Comparison of ENCODE assay signal across 27 mouse cellular contexts in genomic region chr6:145726986-145727385, GRCm38 (mm10). TPM values are rescaled to one million over a fixed set of nuclear protein-coding genes. Genes with fewer than 3 reads are reported as not detected.
DNase-seq lines count a peak whose midpoint lies in the region; ATAC-seq and TF ChIP-seq lines count a peak whose summit lies in the region.
"Had no signal": no experiment of that assay in that cellular context is flagged by ENCODE, and none has a peak within 500 bp of the region (broad histone marks: within the 10 kb centered on the region; RNA-seq: fewer than 3 reads in every experiment).

No protein-coding gene starts in this region.

- H3K27me3 ChIP-seq in hindbrain, postnatal 0 days (ENCODE audit: insufficient read depth, low read length): no peaks in the 10 kb centered on the region
- H3K27me3 ChIP-seq in hindbrain, embryonic 10.5 days (ENCODE audit: insufficient read depth, poor library complexity, severe bottlenecking): no peaks in the 10 kb centered on the region
- H3K27me3 ChIP-seq in lung, embryonic 14.5 days (ENCODE audit: insufficient read depth, low read length): no peaks in the 10 kb centered on the region
- no peaks in the 10 kb centered on the region for H3K27me3 ChIP-seq in stomach, postnatal 0 days (ENCODE audit: control insufficient read depth, insufficient read depth, low read length)
- H3K27me3 ChIP-seq in forebrain, embryonic 16.5 days (replicated peaks; ENCODE audit: control insufficient read depth, insufficient read depth, low read length): no peaks in the 10 kb centered on the region
- H3K27me3 ChIP-seq: embryonic facial prominence, embryonic 13.5 days; forebrain, embryonic 12.5 days; forebrain, embryonic 15.5 days; heart, embryonic 12.5 days; heart, embryonic 15.5 days had no signal

- no peak overlapping the region for H3K27ac ChIP-seq in hindbrain, postnatal 0 days
- H3K27ac ChIP-seq in hindbrain, embryonic 10.5 days: no peak overlapping the region
- no peak overlapping the region for H3K27ac ChIP-seq in lung, embryonic 14.5 days (ENCODE audit: low read depth)
- no peak overlapping the region for H3K27ac ChIP-seq in stomach, postnatal 0 days (replicated peaks)
- no peak overlapping the region for H3K27ac ChIP-seq in forebrain, embryonic 16.5 days (ENCODE audit: low read length)
- H3K27ac ChIP-seq: embryonic facial prominence, embryonic 10.5 days; embryonic facial prominence, embryonic 13.5 days; forebrain, embryonic 12.5 days; forebrain, embryonic 15.5 days; heart, embryonic 15.5 days; hindbrain, embryonic 14.5 days had no signal

- ATAC-seq in hindbrain, postnatal 0 days: no peak
- no peak for ATAC-seq in lung, embryonic 14.5 days (ENCODE audit: insufficient read depth)
- no peak for ATAC-seq in stomach, postnatal 0 days (ENCODE audit: low FRiP score, low TSS enrichment)
- no peak for ATAC-seq in forebrain, embryonic 16.5 days
- ATAC-seq: forebrain, embryonic 15.5 days had no signal

- TF ChIP-seq CTCF in hindbrain, postnatal 0 days (IDR thresholded peaks at IDR 0.05; ENCODE audit: low read depth): peak; percentile 9; the same call in 1 of the 2 replicates
- TF ChIP-seq CTCF in lung, embryonic 14.5 days (IDR thresholded peaks at IDR 0.05; ENCODE audit: low read depth): 0 out of 2 replicates have a peak, but pooled peaks have one; percentile 6
- TF ChIP-seq CTCF in stomach, postnatal 0 days (IDR thresholded peaks at IDR 0.05; ENCODE audit: low read depth): 0 out of 2 replicates have a peak, but pooled peaks have one; percentile 3

- 57% methylated on average over 5 of the region's 5 CpGs for WGBS in hindbrain, postnatal 0 days
- whole genome bisulfite sequencing in hindbrain, embryonic 10.5 days: 53% methylated on average over 5 of the region's 5 CpGs
- WGBS in lung, embryonic 14.5 days: 39% methylated on average over 5 of the region's 5 CpGs
- WGBS in stomach, postnatal 0 days: 56% methylated on average over 5 of the region's 5 CpGs
- WGBS in forebrain, embryonic 16.5 days: 57% methylated on average over 5 of the region's 5 CpGs

- DNase-seq in hindbrain, postnatal 0 days (ENCODE audit: low spot score): no peak
- DNase-seq in hindbrain, embryonic 10.5 days (ENCODE audit: low spot score): no peak
- no peak for DNase-seq in lung, embryonic 14.5 days
- no peak for DNase-seq in lung, postnatal 10 days
- DNase-seq in ES-CJ7 (ENCODE audit: low read depth, low spot score): peak; percentile 61
- DNase-seq in stomach, postnatal 0 days (ENCODE audit: low spot score): no peak
- no peak for DNase-seq in frontal cortex, postnatal 36 days (ENCODE audit: low spot score in 2 of 2)
- DNase-seq: adrenal gland, adult 2 months; adrenal gland, postnatal 25 days; cerebellum, adult 11-12 months; cerebellum, adult 8-10 months; cerebellum, postnatal 10 days; cerebellum, postnatal 36 days; embryo, embryonic 11 days; gastrocnemius, postnatal 25 days; heart, adult 18-20 months; heart, postnatal 10 days; heart, postnatal 36 days had no signal

- no peaks in the 10 kb centered on the region for H3K4me1 ChIP-seq in hindbrain, postnatal 0 days (ENCODE audit: insufficient read depth, low read length)
- no peaks in the 10 kb centered on the region for H3K4me1 ChIP-seq in hindbrain, embryonic 10.5 days (replicated peaks)
- no peaks in the 10 kb centered on the region for H3K4me1 ChIP-seq in lung, embryonic 14.5 days (ENCODE audit: insufficient read depth)
- no peaks in the 10 kb centered on the region for H3K4me1 ChIP-seq in stomach, postnatal 0 days (replicated peaks; ENCODE audit: control insufficient read depth, insufficient read depth)
- H3K4me1 ChIP-seq in forebrain, embryonic 16.5 days (replicated peaks; ENCODE audit: control insufficient read depth, insufficient read depth, low read length): 0 out of 2 replicates have a peak, but pooled peaks cover 3% of the 10 kb centered on the region
- H3K4me1 ChIP-seq: embryonic facial prominence, embryonic 10.5 days; embryonic facial prominence, embryonic 13.5 days; heart, embryonic 12.5 days had no signal

- no peaks in the 10 kb centered on the region for H3K36me3 ChIP-seq in hindbrain, postnatal 0 days (ENCODE audit: insufficient read depth, low read length)
- no peaks in the 10 kb centered on the region for H3K36me3 ChIP-seq in hindbrain, embryonic 10.5 days
- H3K36me3 ChIP-seq in lung, embryonic 14.5 days (ENCODE audit: insufficient read depth): no peaks in the 10 kb centered on the region
- H3K36me3 ChIP-seq in stomach, postnatal 0 days (ENCODE audit: control insufficient read depth, insufficient read depth, low read length): no peaks in the 10 kb centered on the region
- no peaks in the 10 kb centered on the region for H3K36me3 ChIP-seq in forebrain, embryonic 16.5 days (ENCODE audit: control insufficient read depth, insufficient read depth)
- H3K36me3 ChIP-seq: embryonic facial prominence, embryonic 10.5 days; embryonic facial prominence, embryonic 13.5 days; forebrain, embryonic 12.5 days; forebrain, embryonic 15.5 days; heart, embryonic 12.5 days; heart, embryonic 15.5 days had no signal

- H3K4me2 ChIP-seq in hindbrain, postnatal 0 days (ENCODE audit: low read depth, low read length): no peak overlapping the region
- no peak overlapping the region for H3K4me2 ChIP-seq in lung, embryonic 14.5 days
- no peak overlapping the region for H3K4me2 ChIP-seq in stomach, postnatal 0 days (replicated peaks; ENCODE audit: low read depth)
- no peak overlapping the region for H3K4me2 ChIP-seq in forebrain, embryonic 16.5 days (ENCODE audit: low read length)
- H3K4me2 ChIP-seq: embryonic facial prominence, embryonic 13.5 days; forebrain, embryonic 12.5 days; forebrain, embryonic 15.5 days; heart, embryonic 12.5 days; heart, embryonic 15.5 days; hindbrain, embryonic 14.5 days had no signal

- no peak for TF ChIP-seq EP300 in stomach, postnatal 0 days (optimal IDR thresholded peaks at IDR 0.05)

- no peak overlapping the region for H3K4me3 ChIP-seq in hindbrain, postnatal 0 days (ENCODE audit: low read length)
- H3K4me3 ChIP-seq in hindbrain, embryonic 10.5 days: no peak overlapping the region
- H3K4me3 ChIP-seq in lung, embryonic 14.5 days (ENCODE audit: low read depth, low read length): no peak overlapping the region
- no peak overlapping the region for H3K4me3 ChIP-seq in stomach, postnatal 0 days (ENCODE audit: low read depth, low read length)
- no peak overlapping the region for H3K4me3 ChIP-seq in forebrain, embryonic 16.5 days (replicated peaks; ENCODE audit: low read length)
- H3K4me3 ChIP-seq: embryonic facial prominence, embryonic 10.5 days; embryonic facial prominence, embryonic 13.5 days; erythroblast, embryonic 14.5 days; forebrain, embryonic 12.5 days; forebrain, embryonic 15.5 days; heart, embryonic 12.5 days; heart, embryonic 15.5 days had no signal

- H3K9ac ChIP-seq in hindbrain, postnatal 0 days (replicated peaks; ENCODE audit: low read length): no peak overlapping the region
- no peak overlapping the region for H3K9ac ChIP-seq in lung, embryonic 14.5 days
- H3K9ac ChIP-seq in stomach, postnatal 0 days (ENCODE audit: low read length): no peak overlapping the region
- H3K9ac ChIP-seq in forebrain, embryonic 16.5 days (replicated peaks; ENCODE audit: low read depth, low read length): no peak overlapping the region
- H3K9ac ChIP-seq: embryonic facial prominence, embryonic 13.5 days; forebrain, embryonic 12.5 days; forebrain, embryonic 15.5 days; heart, embryonic 12.5 days; heart, embryonic 15.5 days; hindbrain, embryonic 14.5 days had no signal

- H3K9me3 ChIP-seq in hindbrain, postnatal 0 days (ENCODE audit: low read length): no peaks in the 10 kb centered on the region
- H3K9me3 ChIP-seq in hindbrain, embryonic 10.5 days: no peaks in the 10 kb centered on the region
- H3K9me3 ChIP-seq in lung, embryonic 14.5 days (ENCODE audit: low read depth, low read length): no peaks in the 10 kb centered on the region
- H3K9me3 ChIP-seq in stomach, postnatal 0 days (ENCODE audit: control insufficient read depth, low read length): no peaks in the 10 kb centered on the region
- no peaks in the 10 kb centered on the region for H3K9me3 ChIP-seq in forebrain, embryonic 16.5 days (ENCODE audit: control insufficient read depth, low read length)
- H3K9me3 ChIP-seq: embryonic facial prominence, embryonic 10.5 days; embryonic facial prominence, embryonic 13.5 days; forebrain, embryonic 12.5 days; forebrain, embryonic 15.5 days; heart, embryonic 12.5 days; heart, embryonic 15.5 days had no signal

RNA-seq across cellular contexts. Expression of gene Rassf8, which starts 19.6 kb away (rescaled TPM):
- 15.0 and 18.6 TPM in 2 replicates for total RNA-seq in hindbrain, postnatal 0 days (2014; rRNA removed)
- 5.5 and 6.5 TPM in 2 replicates for polyA plus RNA-seq in hindbrain, postnatal 0 days (2015; fragmentation: Nextera tagmentation; extraction: Ambion mirVana)
- 2.9 and 4.2 TPM in 2 replicates for polyA plus RNA-seq in hindbrain, embryonic 10.5 days (2016; fragmentation: Nextera tagmentation; extraction: Ambion mirVana)
- polyA plus RNA-seq in lung, embryonic 14.5 days (2014; fragmentation: Nextera tagmentation; extraction: Ambion mirVana): 11.7 and 11.8 TPM in 2 replicates
- 4.9 and 5.9 TPM in 2 replicates for polyA plus RNA-seq in stomach, postnatal 0 days (2015; fragmentation: Nextera tagmentation; extraction: Ambion mirVana)
- 3.4 and 4.0 TPM in 2 replicates for polyA plus RNA-seq in forebrain, embryonic 16.5 days (2015; fragmentation: Nextera tagmentation; extraction: Ambion mirVana)
- polyA plus RNA-seq: erythroblast, embryonic 14.5 days had no signal
